Mouse (Mus musculus) frontal cortex, adult 2 months (tissue): ENCODE data around the gene Terf2ip. TPM values are rescaled to one million over a fixed set of nuclear protein-coding genes. Genes with fewer than 3 reads are reported as not detected.

ENCODE experiments used
- DNase-seq, 2 experiments: peaks; one replicate each; pipeline ENCODE4 v3.0.0; 2022; ENCODE audit warnings: low spot score in 1 of 2; ENCODE audit errors: extremely low spot score in 1 of 2
- polyA plus RNA-seq: library from polyadenylated mRNA; depleted of rRNA; stranded (reverse); fragments of >200 nt; gene quantifications from 2 replicates; pipeline ENCODE4 v1.2.3, GENCODE M21; 2012; rRNA removed

The Terf2ip gene
- polyA plus RNA-seq, 1 experiment, result 36.1 TPM

GRCm38 (mm10) chr8:112007669-112008068 lies 3.5 kb upstream of the Terf2ip start:
- DNase-seq, result no peak

- DNase-seq, result no peak
Observed at GRCm38 (mm10) chr8:112009558-112009957, 1.6 kb upstream of the Terf2ip start.

- DNase-seq, result peak in 1 of 2 experiments; percentile 46
Observed at GRCm38 (mm10) chr8:112011816-112012242, 631 bp downstream of the Terf2ip start.

- DNase-seq, result no peak
Observed at GRCm38 (mm10) chr8:112014936-112015335, 3.7 kb downstream of the Terf2ip start, which contains the start of gene Gm6793. Gene Gm6793 (minus strand): TSS chr8:112015036.

GRCm38 (mm10) chr8:112029455-112029854 lies 18.3 kb downstream of the Terf2ip start:
- DNase-seq, result no peak

GRCm38 (mm10) chr8:112030663-112031062 lies 19.5 kb downstream of the Terf2ip start:
- DNase-seq, result no peak

- no peak for DNase-seq
Observed at GRCm38 (mm10) chr8:112033071-112033470, 21.9 kb downstream of the Terf2ip start.

- DNase-seq, result peak in 1 of 2 experiments; percentile 44
Observed at GRCm38 (mm10) chr8:112034603-112035002, 23.4 kb downstream of the Terf2ip start.

GRCm38 (mm10) chr8:112037521-112037920 lies 26.3 kb downstream of the Terf2ip start:
- DNase-seq, result no peak

GRCm38 (mm10) chr8:112045182-112045581 lies 34.0 kb downstream of the Terf2ip start:
- DNase-seq, result no peak

GRCm38 (mm10) chr8:112045896-112046295 lies 34.7 kb downstream of the Terf2ip start:
- peak; percentile 65 to 96 for DNase-seq

GRCm38 (mm10) chr8:112048293-112048692 lies 37.1 kb downstream of the Terf2ip start:
- no peak for DNase-seq

GRCm38 (mm10) chr8:112049984-112050383 lies 38.8 kb downstream of the Terf2ip start:
- DNase-seq, result no peak

- DNase-seq, result no peak
Observed at GRCm38 (mm10) chr8:112051537-112051936, 40.3 kb downstream of the Terf2ip start.

- DNase-seq, result peak in 1 of 2 experiments; percentile 28
Observed at GRCm38 (mm10) chr8:112054456-112054855, 43.3 kb downstream of the Terf2ip start.

- peak; percentile 22 to 89 for DNase-seq
Observed at GRCm38 (mm10) chr8:112061372-112061771, 50.2 kb downstream of the Terf2ip start.

Other genes starting within 250 kb of the Terf2ip start
- 101 and 111 TPM in 2 replicates for gene Cfdp1, start 157.1 kb upstream of the Terf2ip start, polyA plus RNA-seq
- gene Tmem170, start 134.6 kb upstream of the Terf2ip start, polyA plus RNA-seq, result 3.8 TPM in 2 replicates
- gene Chst5, start 101.0 kb upstream of the Terf2ip start, polyA plus RNA-seq, result 1.2 and 1.4 TPM in 2 replicates
- 13.3 and 13.9 TPM in 2 replicates for gene Tmem231, start 77.5 kb upstream of the Terf2ip start, polyA plus RNA-seq
- gene Gabarapl2, start 70.7 kb upstream of the Terf2ip start, polyA plus RNA-seq, result 251 and 275 TPM in 2 replicates
- 7.8 and 8.0 TPM in 2 replicates for gene Adat1, start 19.1 kb upstream of the Terf2ip start, polyA plus RNA-seq
- gene Kars, start 75 bp upstream of the Terf2ip start, polyA plus RNA-seq, result 64.0 and 65.7 TPM in 2 replicates
- 0.17 and 0.36 TPM in 2 replicates for gene Gm6793, start 3.6 kb downstream of the Terf2ip start, polyA plus RNA-seq